Mouse (Mus musculus): Measurements from ENCODE around the gene Hba-a1.

- no peak for TF ChIP-seq POLR2A (IDR thresholded peaks at IDR 0.05; ENCODE audit: borderline replicate concordance, extremely low read depth, insufficient read depth, insufficient read length, poor library complexity, severe bottlenecking)
- TF ChIP-seq CTCF (IDR thresholded peaks at IDR 0.05; ENCODE audit: borderline replicate concordance, extremely low read depth, insufficient read depth, insufficient read length): no peak
Measured at GRCm38 (mm10) chr11:32320507-32321195, 37.3 kb downstream of the Hba-a1 start.
